Mouse (Mus musculus): ENCODE results near the gene Mitd1.

The Mitd1 gene

GRCm38 (mm10) chr1:37867056-37867455 is 23.2 kb downstream of the Mitd1 start:
- DNase-seq, result peak; percentile 29

DNA sequence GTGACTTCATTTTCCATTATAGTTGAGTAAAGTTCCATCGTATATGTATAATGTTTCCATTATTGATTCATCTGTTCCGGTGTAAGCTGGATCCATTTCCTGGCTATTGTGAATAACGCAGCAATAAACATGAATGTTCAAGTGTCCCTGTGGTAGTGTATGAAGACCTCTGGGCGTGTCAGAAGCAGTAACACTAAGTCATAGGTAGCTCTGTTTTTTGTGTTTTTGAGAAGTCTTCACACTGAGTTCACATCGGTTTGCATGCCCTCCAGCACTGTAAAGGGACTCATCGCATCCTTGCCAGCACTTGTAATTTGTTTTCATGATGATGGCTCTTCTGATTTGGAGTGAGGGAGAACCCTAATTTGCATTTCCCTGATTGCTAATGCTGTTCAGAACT is 23.9 kb downstream of the Mitd1 start, which contains the start of gene Tsga10:
TSS of gene Tsga10 (minus strand) at position 144 of the 400 bp plus-strand sequence.
- DNase-seq, result no peak

DNA sequence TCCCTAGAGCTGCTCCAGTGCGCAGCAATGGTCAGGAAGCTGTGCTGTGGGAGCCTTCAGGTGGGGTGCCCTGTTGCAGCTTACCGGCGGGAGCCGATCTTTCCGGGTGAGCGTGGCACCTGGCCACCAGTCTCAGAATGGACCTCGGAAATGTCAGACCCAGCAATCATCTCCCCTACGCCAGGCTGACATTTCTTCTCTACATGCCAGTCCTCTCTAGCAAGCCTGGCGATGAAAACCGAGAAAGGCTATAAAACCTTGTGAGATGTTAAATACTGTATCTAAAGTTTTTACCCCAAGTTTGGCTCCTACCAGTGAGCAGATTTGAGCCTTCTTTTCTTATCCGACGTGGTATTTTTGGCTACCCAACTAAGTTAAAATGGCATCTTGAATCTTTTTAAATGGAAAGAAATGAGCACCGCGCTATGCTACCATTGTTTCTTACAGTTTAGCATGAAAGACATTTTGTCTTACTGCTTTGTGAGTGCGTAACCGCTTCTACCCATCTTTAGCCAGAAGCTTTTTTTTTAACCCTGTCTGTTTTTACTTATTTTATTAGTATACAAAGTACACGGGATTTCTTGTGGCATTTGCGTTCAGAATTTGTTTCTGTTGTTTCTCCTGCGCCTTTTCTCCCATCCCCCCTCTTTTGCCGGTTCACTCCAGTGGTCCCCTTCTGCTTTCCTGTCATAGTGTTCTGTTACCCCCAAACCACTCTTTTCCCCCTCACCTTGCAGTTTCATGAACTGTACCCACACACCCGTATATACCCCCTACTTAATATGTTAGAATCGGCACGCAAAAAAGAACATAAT is 24.6 kb downstream of the Mitd1 start:
- DNase-seq, result no peak

GRCm38 (mm10) chr1:37864511-37865400 is 25.5 kb downstream of the Mitd1 start:
- peak; percentile 100 for DNase-seq

DNA sequence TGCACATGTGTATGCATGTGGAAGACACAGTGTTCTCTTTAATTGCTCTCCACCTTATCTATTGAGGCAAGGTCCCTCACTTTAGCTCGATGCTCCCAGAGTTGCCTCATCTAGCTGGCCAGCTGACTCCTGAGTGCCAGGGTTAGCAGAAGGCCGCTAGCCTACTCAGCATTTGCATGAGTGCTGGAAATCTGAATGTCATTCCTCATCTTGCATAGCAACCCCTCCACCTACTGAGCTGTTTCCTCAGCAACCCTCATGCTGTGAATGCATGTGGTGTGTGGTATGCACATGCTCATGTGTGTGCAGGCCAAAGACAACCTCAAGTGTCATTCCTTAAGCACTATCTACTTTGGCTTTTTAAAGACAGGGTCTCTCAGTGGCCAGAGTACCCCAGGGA is 39.5 kb downstream of the Mitd1 start:
- DNase-seq, result peak; percentile 8

- DNase-seq, result no peak
Observed at GRCm38 (mm10) chr1:37846878-37847277, 43.3 kb downstream of the Mitd1 start.

- no peak for DNase-seq
Observed at GRCm38 (mm10) chr1:37831681-37832080, 58.5 kb downstream of the Mitd1 start.
